Mouse (Mus musculus): ENCODE results near the gene Snrpa.
A peak's percentile ranks its signal among the peaks of the same experiment; 100 is the strongest.

Gene Snrpa

DNA sequence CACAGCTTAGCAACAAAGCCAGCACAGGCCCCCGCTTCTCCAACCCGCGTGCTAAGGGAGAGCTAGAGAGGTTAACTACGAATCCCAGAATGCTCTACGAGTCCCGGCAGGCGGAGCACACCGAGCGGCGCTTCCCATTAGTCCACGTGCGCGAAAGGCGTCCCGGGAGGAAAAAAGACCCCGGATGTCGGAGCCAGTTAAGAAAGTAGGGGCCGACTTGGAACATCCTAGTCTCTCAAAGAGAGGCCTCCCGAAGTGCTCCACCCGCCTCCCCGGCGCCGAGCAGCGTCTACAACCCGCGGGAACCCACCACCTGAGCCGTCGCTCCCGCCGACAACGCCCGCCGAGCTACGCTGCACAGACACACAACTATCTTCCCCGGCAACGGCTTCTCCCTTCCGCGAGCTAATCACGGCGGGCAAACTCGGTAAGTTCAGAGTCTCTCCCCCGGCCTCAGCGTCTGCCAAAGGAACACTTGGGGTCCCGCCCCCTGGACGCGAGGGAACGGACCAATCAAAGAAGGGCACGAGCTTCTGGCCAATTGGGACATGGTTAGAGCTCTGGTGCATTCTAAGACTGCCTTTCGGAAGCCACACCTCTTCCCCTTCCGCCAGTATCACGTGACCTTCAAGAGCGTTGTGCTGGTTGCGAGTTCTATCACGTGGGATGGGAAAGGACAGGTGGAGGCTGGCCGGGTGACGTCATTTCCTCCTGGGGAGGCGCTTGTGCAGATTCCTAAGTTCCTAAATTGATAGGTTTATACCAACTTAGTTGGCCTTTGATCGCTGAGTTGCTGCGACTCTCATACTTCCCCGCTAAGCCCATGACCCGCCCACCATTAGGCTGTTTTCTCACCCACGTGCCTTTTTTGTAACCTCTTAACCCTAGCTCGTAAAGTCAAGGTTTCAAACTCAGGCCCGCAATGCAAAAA lies at the start of gene Snrpa, which contains the start of gene BC024978:
Gene Snrpa (minus strand): TSS at position 591 of the 931 bp plus-strand sequence.
Gene BC024978 (plus strand): TSS at position 101 of the 931 bp plus-strand sequence.
- peak; percentile 100 for DNase-seq

DNA sequence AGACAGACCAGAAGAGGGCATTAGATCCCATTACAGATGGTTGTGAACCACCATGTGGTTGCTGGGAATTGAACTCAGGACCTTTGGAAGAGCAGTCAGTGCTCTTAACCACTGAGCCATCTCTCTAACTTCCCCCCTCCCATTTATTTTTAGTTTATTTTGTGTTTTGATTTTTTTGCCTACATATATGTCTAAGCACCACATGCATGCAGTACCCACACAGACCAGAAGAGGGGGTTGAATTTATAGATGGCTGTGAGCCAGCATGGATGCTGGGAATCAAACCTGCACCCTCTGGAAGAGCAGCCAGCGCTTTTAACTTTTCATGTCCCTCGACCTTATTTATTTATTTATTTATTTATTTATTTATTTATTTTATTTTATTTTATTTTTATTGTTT lies 48.0 kb upstream of the Snrpa start:
- peak; percentile 26 for DNase-seq

DNA sequence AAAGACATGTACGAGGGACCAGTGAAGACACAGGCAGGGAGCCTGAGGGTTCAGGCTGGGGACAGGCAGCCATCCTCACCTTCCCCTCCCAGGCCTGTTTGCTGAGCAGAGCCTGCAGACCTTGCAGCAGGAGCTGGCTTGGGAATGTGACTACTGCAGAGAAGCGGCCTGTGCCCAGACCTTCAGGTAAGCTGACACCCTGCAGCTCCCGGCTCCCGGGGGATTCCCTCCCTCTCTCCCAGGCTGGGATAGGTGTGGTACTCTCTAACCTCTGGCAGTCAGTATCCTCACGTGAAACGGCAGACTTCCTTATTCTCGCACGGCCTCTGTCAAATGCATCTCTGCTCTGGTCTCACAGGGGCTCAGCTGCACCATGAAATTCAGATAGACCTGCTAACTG lies 47.1 kb upstream of the Snrpa start:
- DNase-seq: no peak

DNA sequence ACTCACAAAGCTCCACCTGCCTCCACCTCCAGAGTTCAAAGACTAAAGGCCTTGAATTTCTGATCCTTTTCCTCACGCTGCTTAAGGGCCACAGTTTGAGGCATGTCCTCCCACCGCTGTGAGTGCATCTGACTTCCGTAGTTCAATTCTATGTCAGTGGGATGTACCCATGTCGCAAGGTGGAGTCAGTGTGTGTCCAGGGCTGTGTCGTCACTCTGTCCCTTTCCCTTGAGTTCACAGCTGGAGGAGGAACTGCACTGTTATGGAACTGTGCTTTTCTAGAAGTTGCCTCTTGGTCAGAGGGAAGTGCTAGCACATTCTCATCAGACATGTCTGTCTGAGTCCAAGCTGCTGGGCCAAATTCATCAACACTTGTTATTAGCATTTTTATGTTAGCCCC lies 42.5 kb upstream of the Snrpa start:
- no peak for DNase-seq

DNA sequence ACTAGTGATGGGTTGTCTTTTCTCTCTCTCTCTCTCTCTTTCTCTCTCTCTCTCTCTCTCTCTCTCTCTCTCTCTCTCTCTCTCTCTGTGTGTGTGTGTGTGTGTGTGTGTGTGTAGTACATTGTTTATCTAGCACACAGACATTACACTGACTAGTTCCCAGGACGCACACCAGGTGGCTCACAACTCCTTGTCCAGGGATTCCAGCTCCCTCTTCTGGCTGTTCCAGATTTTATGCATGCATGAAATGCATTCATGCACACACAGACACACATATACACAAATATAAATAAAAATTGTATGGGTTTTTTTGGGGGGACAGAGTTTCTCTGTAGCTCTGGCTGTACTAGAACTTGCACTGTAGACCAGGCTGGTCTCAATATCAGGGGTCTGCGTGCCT lies 41.5 kb upstream of the Snrpa start:
- DNase-seq: no peak

DNA sequence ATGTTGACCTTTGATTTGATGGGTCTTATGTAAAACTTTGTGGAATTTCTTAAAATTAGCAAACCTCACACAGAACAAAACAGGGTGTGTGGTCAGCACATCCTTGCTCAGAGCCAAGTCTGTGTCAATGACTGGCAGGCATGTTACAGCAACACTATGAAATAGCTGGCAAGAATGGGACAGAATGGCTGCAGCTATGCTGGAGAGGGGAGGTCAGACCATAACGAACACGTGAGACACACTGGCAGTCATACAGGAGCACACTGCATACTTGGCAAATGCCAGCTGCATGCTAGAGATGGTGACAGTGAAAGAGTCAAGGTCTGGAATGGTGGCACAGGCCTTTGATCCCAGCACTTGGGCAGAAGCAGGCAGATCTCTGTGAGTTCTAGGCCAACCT lies 39.7 kb upstream of the Snrpa start:
- DNase-seq: no peak

DNA sequence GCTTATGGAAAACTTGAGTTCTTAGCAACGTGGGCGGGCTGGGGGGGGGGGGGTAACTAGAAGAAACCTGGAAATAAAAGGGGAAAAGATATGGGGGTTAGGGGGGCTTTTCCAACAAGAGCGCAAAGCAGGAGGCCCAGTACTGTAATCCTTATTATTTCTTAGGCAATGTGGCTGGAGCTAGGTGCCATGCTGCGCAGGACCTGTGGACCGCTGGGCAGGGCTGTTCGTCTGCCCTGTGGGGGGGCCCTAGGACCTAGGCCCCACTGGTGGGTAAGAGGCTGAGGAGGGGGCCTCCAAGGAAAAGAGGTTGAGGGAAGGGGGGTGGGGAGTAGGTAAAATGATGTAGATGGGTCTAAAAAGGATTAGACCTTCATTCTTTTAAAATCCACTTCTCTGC lies 37.2 kb upstream of the Snrpa start:
- DNase-seq: no peak

DNA sequence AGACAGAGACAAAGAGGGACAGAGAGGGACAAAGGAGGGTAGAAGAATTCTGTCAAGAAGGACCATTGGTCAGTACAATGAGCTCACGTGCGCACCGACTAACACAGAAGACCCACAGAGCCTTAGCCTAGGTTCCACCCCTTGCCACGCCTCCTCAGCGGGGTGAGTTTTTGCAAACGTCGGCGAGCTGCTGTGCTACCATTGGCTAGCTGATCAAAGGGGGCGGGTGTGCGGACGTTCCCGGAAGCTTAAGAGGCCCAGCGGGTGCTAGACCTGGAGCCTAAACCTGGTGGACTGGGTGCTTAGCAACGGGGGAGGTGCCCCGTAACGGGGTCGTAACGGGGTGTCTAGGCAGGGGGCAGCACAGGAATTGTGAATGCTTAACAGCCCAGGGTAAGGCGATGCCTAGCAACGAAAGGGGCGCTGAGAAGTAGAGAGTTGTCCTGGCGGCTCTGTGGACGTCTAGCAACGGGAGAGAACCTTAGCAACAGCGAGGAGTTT lies 36.8 kb upstream of the Snrpa start, which contains the start of gene Coq8b:
Gene Coq8b (plus strand): TSS at position 243 of the 501 bp plus-strand sequence.
- peak; percentile 97 for DNase-seq

DNA sequence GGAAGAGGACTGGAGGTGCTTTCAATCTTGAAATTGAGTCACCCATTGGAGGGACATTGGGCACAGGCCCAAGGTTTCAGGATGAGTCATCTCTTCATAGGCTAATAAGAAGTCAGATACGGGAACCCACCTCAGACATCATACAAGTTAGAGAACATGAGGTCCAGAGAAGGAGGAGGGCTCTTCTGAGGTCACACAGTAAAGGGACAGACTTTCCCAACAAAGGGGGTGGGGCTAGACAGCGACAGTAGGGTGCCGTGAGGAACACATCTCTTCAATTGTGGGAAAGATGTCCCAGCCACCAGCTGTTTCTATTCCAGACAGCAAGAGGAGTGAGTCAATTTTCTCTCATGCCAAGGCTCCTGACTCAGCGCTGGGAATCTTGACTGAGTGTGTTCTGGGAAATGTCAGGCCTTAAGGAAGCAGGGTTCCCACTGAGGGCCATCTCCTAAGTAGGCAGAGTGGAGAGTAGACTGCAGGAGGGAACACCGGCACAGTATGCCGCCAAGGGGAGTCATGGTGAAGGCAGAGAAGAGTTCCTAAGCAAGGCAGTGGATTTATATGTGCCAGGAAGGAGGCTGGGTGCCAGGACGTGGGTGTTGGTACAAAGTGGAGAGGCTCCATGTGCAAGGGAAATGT lies 35.7 kb upstream of the Snrpa start:
- no peak for DNase-seq

DNA sequence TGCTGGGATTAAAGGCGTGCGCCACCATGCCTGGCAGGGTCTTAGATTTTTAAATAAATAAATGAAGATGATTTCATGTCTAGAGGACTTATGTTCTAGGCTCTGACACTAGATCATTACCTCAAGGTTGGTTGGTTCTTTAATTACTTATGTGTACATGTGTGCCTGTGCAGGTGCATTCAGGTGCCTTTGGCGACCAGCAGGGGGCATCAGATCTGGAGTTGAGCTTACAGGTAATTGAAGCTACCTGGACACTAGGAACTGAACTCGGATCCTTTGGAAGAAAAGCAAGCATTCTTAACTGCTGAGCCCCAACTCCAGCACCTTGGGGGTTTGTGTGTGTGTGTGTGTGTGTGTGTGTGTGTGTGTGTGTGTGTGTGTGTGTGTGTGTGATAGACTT lies 34.7 kb upstream of the Snrpa start:
- DNase-seq: no peak

DNA sequence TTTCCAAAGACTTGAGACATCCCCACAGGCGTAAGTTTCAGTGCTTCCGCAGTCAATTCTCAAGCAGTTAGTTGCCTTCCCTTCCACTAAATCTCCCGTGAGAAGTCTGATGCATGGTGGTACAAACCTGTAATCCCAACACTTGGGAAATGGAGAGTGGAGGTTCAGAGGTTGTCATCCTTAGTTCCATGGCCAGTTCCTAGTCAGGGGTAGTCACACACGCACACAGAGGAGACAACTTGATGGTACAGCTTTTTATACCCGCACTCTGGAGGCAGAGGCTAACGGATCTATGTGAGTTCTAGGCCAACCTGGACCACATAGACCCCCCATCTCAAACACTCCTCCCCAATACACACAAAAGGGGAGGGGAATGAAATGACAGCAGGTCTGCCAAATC lies 32.8 kb upstream of the Snrpa start:
- DNase-seq: no peak

DNA sequence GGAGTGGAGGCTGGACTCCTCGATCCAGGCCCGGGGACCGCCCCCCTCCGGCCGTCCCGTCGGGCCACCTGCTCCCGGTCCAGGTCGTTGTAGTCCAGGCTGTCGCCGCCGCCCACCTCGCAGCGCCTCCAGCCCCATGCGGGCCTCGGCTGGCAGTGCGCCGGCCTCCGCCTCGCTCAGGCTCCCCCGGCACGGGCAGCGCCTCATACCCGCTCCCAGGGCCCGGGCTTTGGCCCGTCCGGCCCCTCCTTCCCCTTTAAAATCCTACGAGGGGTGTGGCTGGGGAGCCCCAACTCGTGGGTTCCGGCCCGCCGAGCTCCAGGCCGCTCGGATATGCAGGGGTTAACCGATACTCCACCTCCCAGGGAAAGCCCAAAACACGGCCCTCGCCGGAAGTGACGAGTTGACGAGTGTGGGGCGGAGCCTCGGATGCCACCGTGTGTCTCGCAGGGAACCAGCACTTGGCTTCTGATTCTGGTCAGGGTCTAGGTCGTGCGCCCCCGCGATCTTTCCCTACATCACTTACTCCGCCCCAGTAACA lies 32.3 kb upstream of the Snrpa start, which contains the start of gene Itpkc:
Gene Itpkc (minus strand): TSS at position 381 of the 541 bp plus-strand sequence.
- peak; percentile 93 for DNase-seq

DNA sequence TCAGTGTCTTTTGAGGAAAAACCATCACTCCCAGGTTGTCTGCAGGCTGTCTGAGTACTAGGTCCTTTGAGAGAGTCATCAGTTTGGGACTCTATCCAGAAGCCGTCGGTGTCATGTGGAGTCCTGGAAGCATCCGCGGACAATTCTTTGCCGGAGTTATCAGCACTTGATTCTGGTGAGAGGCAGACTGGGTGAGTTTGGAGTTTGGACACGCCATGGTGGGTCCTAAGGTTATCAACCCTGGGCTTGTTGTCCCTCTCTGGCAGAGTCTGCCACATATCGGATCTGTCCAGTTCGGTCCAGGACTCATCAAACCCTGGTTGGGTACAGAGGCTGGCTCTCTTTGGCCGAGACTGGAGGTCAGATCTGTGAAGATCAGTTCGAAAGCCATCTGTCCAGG lies 31.6 kb upstream of the Snrpa start:
- no peak for DNase-seq

DNA sequence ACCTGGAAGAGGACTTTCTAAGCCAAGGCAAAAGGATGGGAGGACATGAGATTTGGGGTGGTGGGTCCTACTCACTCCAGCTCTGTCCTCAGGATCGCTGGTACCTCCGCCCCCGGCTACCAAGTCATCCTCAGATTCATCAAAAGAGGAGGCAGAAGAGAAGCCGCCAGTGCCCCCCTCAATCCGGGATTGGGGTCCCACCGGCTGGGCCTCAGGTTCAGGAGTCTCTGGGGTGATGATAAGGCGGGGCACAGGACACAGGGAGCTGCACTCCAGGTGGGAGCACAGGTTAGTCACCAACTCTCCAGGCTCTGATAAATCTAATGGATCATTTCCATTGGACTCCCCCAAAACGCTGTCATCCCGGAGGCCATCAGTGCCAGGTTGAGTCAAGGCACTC lies 31.2 kb upstream of the Snrpa start:
- DNase-seq: no peak

DNA sequence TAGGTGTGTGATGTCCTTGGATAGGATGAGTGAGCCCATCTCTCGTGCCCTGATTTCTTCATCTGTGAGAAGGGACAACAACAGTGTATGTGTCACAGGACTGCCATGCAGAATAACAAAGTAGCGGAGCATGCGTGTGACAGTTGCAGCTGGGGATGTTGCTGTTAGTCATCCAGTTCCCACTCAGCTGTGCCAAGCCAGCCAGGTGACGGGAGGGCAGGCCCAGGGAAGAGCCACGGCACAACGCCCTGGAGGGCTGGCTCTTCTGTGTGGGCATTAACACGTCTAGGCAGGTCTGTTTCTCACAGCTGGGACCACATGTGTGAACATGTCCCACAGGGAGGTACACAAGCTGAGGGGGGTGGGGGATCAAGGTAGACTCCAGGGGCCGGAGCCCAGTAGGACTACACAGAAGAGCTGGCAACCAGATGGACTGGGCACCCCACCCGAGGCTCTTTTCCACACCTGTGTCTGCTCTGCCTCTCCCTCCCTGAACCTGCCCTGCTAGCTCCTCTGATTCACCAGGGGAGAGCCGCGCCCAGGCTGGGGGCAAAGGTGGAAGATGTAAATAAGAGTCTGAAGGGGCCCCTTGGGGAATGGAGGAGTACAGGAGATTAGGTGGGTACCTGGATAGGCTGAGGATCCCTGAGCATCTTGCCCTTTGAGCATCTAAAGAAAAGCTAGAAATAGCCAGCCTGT lies 29.0 kb upstream of the Snrpa start:
- no peak for DNase-seq

DNA sequence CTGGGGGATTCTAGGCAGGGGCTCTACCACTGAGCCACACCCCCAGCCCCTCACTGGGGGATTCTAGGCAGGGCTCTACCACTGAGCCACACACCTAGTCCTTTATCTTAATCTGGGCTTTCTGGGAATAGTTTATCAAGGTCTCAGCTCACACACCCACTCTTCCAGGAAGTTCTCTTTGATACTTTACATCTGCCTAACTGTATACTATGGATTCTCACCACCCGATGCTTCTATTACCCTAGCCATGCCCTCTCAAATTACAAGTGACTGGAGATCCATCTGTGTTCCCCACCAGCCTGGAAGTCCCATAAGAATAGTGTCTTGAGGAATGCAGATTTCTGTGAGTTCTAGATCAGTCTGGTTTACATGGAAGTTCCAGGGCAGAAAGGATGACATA lies 26.5 kb upstream of the Snrpa start:
- no peak for DNase-seq

DNA sequence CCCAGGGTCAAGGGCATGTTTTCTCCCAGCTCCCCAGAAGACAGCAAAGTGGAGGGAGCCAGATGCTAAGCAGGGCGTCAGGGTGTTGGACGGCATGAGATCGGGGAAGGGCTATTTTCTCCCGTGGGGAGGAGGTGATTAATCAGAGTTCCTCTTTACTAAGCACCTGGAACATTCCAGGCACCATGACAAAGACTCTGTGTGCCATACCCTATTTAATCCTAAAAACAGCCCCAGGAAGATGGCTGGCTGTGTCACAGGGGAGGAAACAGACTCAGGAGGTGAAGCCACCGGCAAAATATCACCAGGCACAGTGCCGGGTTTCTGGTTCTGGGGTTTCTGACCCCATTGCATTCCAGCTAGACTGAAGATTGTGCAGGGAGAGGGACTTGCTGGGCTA lies 25.9 kb upstream of the Snrpa start:
- no peak for DNase-seq

DNA sequence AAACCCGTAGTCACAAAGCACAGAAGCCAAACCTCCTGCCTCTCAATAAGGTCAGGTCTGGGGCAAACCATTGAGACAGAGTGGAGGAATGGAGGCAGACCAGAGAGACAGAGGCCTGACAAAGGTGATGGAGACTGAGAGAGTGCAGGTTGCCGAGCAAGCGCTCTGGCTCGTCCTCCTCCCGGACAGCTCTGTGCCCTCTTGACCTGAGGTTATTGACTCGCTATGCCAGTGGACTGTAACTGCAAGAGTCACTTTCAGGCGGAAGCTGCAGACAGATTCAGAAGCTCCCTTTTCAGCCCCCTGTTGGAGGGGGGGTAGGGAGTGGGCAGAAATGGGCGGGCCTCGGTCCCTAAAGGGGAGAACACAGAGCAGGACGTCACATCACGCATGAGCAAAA lies 23.9 kb upstream of the Snrpa start:
- DNase-seq: no peak

DNA sequence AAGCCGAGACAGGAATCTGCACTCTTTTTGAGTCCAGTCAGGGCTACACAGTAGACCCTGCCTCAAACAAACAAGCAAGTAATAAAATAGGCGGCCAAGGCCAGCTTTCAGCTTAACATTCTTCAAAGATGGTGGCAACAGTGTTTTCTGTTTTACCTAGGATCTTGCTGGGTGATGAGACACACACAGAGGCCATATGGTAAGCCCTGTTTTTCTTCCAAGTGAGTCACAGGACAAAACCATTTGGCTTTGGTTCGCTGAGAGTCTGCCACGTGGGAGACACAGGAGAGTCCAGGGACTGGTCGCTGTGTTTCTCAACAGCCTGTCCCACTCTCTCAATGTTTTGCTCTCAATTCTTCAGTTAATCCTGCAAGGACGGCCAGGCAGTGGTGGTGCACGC lies 22.5 kb upstream of the Snrpa start:
- DNase-seq: no peak

DNA sequence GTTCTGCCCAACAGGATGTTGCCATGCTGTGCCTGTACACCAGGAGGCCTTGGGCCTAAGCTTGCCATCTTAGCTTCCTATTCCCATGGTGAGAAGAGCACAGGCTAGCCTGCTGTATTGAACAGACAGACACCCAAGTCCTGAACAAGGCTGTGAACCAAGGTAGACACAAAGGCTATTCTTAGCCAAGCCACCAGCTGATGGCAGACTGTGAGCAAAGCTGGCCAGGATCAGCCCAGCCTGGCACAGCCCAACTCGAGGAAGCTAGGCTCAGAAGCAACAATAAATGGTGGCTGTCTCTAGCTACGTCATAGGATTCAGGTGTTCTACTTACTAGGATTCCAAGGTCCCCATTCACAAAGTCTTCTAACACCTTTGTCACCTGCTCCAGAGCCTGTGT lies 16.6 kb upstream of the Snrpa start:
- DNase-seq: no peak

DNA sequence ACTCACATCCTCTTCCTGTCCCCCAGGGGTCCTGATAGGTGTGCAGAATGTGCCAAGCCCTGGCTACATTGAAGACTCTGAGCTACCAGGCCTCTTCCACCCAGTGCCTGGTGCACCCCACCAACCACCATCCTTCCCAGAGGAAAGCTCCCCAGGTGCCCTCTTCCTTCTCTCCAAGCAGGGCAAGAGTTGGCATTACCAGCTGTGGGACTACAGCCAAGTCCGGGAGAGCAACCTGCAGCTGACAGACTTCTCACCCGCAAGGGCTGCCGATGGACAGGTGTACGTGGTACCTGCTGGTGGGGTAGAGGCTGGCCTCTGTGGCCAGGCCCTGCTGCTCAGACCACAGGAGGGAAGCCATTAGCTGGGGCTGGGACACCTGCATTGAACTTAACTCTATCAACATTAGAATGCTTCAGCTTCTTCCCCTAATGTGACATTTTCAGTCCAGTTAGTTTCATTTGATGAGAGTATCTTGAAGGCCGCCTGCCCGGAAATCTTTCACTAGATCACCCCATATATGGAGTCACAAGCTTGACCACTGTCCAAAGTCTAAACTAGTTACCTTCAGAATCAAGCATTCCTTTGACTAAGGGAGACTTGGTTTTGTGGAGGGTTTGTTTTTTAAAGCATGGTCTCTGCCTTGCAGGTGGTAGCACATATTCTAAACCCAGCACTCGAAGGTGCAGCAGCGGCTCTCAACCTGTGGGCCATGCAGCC lies 7.8 kb upstream of the Snrpa start:
- DNase-seq: peak; percentile 65

DNA sequence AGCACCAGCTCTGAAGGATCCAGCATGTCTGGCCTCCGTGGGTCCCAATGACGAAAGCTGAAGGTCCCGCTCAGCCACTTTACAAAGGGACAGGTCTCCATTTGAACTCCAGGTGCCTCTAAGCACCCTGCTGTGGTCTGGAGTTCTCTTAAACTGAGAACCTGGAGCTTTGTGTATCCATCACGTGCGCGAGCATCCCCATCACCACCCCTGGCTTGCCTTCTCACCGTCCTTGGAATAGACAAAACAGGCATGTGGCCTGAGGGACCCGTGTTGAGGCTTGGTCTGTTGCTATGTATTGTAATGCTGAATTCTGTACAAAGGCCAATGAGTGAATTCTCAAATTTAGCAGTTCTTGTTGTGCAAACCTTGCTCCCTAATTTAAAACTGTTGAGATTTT lies 2.7 kb upstream of the Snrpa start:
- no peak for DNase-seq

Measured in kidney, adult 9 months (tissue).